Comparison of ENCODE assay signal across 9 mouse cellular contexts in genomic region chrX:12760501-12760900, GRCm38 (mm10). TPM values are rescaled to one million over a fixed set of nuclear protein-coding genes. Genes with fewer than 3 reads are reported as not detected.
DNase-seq lines count a peak whose midpoint lies in the region; ATAC-seq and TF ChIP-seq lines count a peak whose summit lies in the region.
"Had no signal": no experiment of that assay in that cellular context is flagged by ENCODE, and none has a peak within 500 bp of the region (broad histone marks: within the 10 kb centered on the region; RNA-seq: fewer than 3 reads in every experiment).

No protein-coding gene starts in this region.

- peak overlapping the region; percentile 79 for H3K4me3 ChIP-seq in lung, adult 2 months (replicated peaks; ENCODE audit: extremely low read depth, low read depth, low read length)
- H3K4me3 ChIP-seq in embryonic facial prominence, embryonic 11.5 days (ENCODE audit: low read depth, low read length), result peak overlapping the region; percentile 66
- H3K4me3 ChIP-seq in hindbrain, postnatal 0 days (ENCODE audit: low read length), result peak overlapping the region; percentile 56
- peak overlapping the region; percentile 43 for H3K4me3 ChIP-seq in myocyte

- H3K4me1 ChIP-seq in lung, adult 2 months (ENCODE audit: control insufficient read depth, insufficient read depth, low read length), result no peaks in the 10 kb centered on the region; the same call in 1 of the 2 replicates
- H3K4me1 ChIP-seq in embryonic facial prominence, embryonic 11.5 days (ENCODE audit: control insufficient read depth, insufficient read depth, low read length), result no peaks in the 10 kb centered on the region
- no peaks in the 10 kb centered on the region for H3K4me1 ChIP-seq in hindbrain, postnatal 0 days (ENCODE audit: insufficient read depth, low read length)

- peaks cover 8% of the 10 kb centered on the region for H3K27me3 ChIP-seq in embryonic facial prominence, embryonic 11.5 days (ENCODE audit: control insufficient read depth, insufficient read depth, low read length)
- no peaks in the 10 kb centered on the region for H3K27me3 ChIP-seq in hindbrain, postnatal 0 days (ENCODE audit: insufficient read depth, low read length)
- no peaks in the 10 kb centered on the region for H3K27me3 ChIP-seq in myocyte (ENCODE audit: control insufficient read depth, insufficient read depth, insufficient read length)

- no peak overlapping the region; the same call in 1 of the 2 replicates for H3K9ac ChIP-seq in embryonic facial prominence, embryonic 11.5 days (replicated peaks; ENCODE audit: low read length)
- H3K9ac ChIP-seq in hindbrain, postnatal 0 days (replicated peaks; ENCODE audit: low read length), result peak overlapping the region; percentile 63

- H3K9me3 ChIP-seq in embryonic facial prominence, embryonic 11.5 days (replicated peaks; ENCODE audit: control insufficient read depth, low read length), result no peaks in the 10 kb centered on the region
- no peaks in the 10 kb centered on the region for H3K9me3 ChIP-seq in hindbrain, postnatal 0 days (ENCODE audit: low read length)

- H3K27ac ChIP-seq in embryonic facial prominence, embryonic 11.5 days (replicated peaks; ENCODE audit: low read depth, low read length), result no peak overlapping the region
- H3K27ac ChIP-seq in hindbrain, postnatal 0 days, result no peak overlapping the region

- H3K4me2 ChIP-seq in embryonic facial prominence, embryonic 11.5 days (ENCODE audit: low read depth, low read length), result peak overlapping the region; percentile 27
- peak overlapping the region; percentile 57 for H3K4me2 ChIP-seq in hindbrain, postnatal 0 days (ENCODE audit: low read depth, low read length)
- peak overlapping the region; percentile 84 for H3K4me2 ChIP-seq in myocyte (ENCODE audit: low read depth)

- no peak for TF ChIP-seq POLR2A in lung, adult 2 months (IDR thresholded peaks at IDR 0.05; ENCODE audit: borderline replicate concordance, extremely low read depth, low read depth, low read length)
- no peak for TF ChIP-seq POLR2A in myocyte (IDR thresholded peaks at IDR 0.05; ENCODE audit: insufficient read length, low read depth)

- H3K36me3 ChIP-seq in embryonic facial prominence, embryonic 11.5 days (replicated peaks; ENCODE audit: control insufficient read depth, insufficient read depth, low read depth, low read length), result no peaks in the 10 kb centered on the region
- no peaks in the 10 kb centered on the region for H3K36me3 ChIP-seq in hindbrain, postnatal 0 days (ENCODE audit: insufficient read depth, low read length)
- no peaks in the 10 kb centered on the region for H3K36me3 ChIP-seq in myocyte (ENCODE audit: control insufficient read depth, insufficient read depth)

- H3ac ChIP-seq in myocyte (ENCODE audit: control insufficient read depth, insufficient read length), result no peak overlapping the region

- no peak for DNase-seq in lung, adult 2 months
- no peak for DNase-seq in lung, adult 18-20 months
- DNase-seq in embryonic facial prominence, embryonic 11.5 days (ENCODE audit: low spot score), result no peak
- DNase-seq in hindbrain, postnatal 0 days (ENCODE audit: low spot score), result no peak
- no peak for DNase-seq in cerebellum, adult 8-10 months
- no peak for DNase-seq in gastrocnemius, postnatal 10 days
- no peak for DNase-seq in adrenal gland, postnatal 10 days
- DNase-seq: right cerebral cortex, adult 18-20 months had no signal

- H3K79me2 ChIP-seq in myocyte (ENCODE audit: control insufficient read depth, insufficient read depth), result peaks cover 56% of the 10 kb centered on the region

- no peak for ATAC-seq in embryonic facial prominence, embryonic 11.5 days (replicated peaks; ENCODE audit: insufficient number of reproducible peaks, low FRiP score, low TSS enrichment, low read depth)
- no peak for ATAC-seq in hindbrain, postnatal 0 days

- 33% methylated on average over 8 of the region's 8 CpGs for WGBS in lung, adult 2 months
- WGBS in embryonic facial prominence, embryonic 11.5 days, result 21% methylated on average over 8 of the region's 8 CpGs
- 33% methylated on average over 8 of the region's 8 CpGs for WGBS in hindbrain, postnatal 0 days

- no peak for TF ChIP-seq CTCF in lung, adult 2 months (IDR thresholded peaks at IDR 0.05; ENCODE audit: insufficient read depth, low read length)
- no peak for TF ChIP-seq CTCF in hindbrain, postnatal 0 days (IDR thresholded peaks at IDR 0.05; ENCODE audit: low read depth)

TF ChIP-seq in myocyte, 11 proteins besides CTCF, POLR2A, EP300 and RAD21:
- TF ChIP-seq MYOG (IDR thresholded peaks at IDR 0.05; ENCODE audit: control insufficient read depth in 1 of 3, insufficient read depth in 1 of 3, insufficient read length in 2 of 3, low read depth in 2 of 3), result no peak
- no peak for TF ChIP-seq SRF (IDR thresholded peaks at IDR 0.05; ENCODE audit: control insufficient read depth, insufficient read length, low read depth)
- no peak for TF ChIP-seq E2F4 (IDR thresholded peaks at IDR 0.05; ENCODE audit: insufficient read depth)
TF ChIP-seq in myocyte: peak in this region for 0.

RNA-seq across cellular contexts. Expression of gene Med14, which starts 1.4 kb away (rescaled TPM):
- 10.4 and 12.4 TPM in 2 replicates for polyA plus RNA-seq in lung, adult 2 months (2012; rRNA removed)
- 24.2 and 28.1 TPM in 2 replicates for polyA plus RNA-seq in embryonic facial prominence, embryonic 11.5 days (2014; fragmentation: Nextera tagmentation; extraction: Ambion mirVana)
- total RNA-seq in hindbrain, postnatal 0 days (2014; rRNA removed), result 28.0 and 28.4 TPM in 2 replicates
- 8.0 and 8.8 TPM in 2 replicates for polyA plus RNA-seq in hindbrain, postnatal 0 days (2015; fragmentation: Nextera tagmentation; extraction: Ambion mirVana)
- polyA plus RNA-seq in myocyte (2012; fragmentation: generic; extraction: Trizol), result 8.4 TPM
- total RNA-seq in gastrocnemius, postnatal 10 days (2021), result 10 to 100 TPM; 21.8 to 25.6 TPM
- 10 to 100 TPM; 22.4 to 29.0 TPM for total RNA-seq in adrenal gland, postnatal 10 days (2021)

Comparison
In these comparisons a context has a peak if more than half of its experiments do, and no peak if none do; other contexts are left out.
1. H3K4me2 ChIP-seq: peak in every context shown above with its lines; median percentile 84 in myocyte; 57 in hindbrain, postnatal 0 days; 27 in embryonic facial prominence, embryonic 11.5 days.